Mouse (Mus musculus): ENCODE measurements around the gene Cpa2.

DNA sequence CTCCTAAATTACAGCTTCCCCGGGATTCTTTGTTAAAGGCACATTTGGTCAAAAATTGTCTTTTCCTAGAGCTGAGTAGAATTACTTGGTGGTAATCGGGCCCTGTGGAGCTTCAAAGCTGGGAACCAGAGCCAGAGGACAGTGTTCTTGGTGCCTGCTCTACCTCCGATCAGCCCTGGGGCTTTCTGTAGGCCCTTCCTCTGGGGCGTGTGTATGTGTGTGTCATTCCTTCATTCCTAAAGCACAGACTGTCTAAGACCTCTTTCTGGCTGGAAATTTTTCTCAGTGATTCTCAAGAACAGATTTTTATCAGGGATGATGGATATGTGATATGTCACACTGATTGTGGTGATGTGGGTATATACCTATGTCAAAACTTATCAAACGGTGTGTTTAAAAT is 2.6 kb upstream of the Cpa2 start:
- TF ChIP-seq ZNF384 (IDR thresholded peaks at IDR 0.05; ENCODE audit: low read depth, low read length) (no peak), HCFC1 (IDR thresholded peaks at IDR 0.05; ENCODE audit: borderline replicate concordance, insufficient read depth, low read length) (no peak)

Data from ES-E14 (cell line).